Mouse (Mus musculus) layer of hippocampus, postnatal 10 days (tissue): ENCODE measurements around the gene Kri1. TPM values are rescaled to one million over a fixed set of nuclear protein-coding genes. Genes with fewer than 3 reads are reported as not detected.
"Not testable (repeated sequence)": the region's sequence is repeated elsewhere in the genome, so short reads cannot be mapped to it uniquely, and the experiment has no call there.

ENCODE experiments used
- DNase-seq, 2 experiments: peaks; one replicate each; pipeline ENCODE4 v3.0.0; 2021; ENCODE audit warnings: low spot score in 2 of 2
- long read RNA-seq: library from polyadenylated mRNA; stranded (forward); transcript quantifications from one replicate; pipeline ENCODE4 v2.0.0, GENCODE M21; 2023
- total RNA-seq, 2 experiments: library from RNA; stranded (reverse); gene quantifications; 2 replicates each; pipeline ENCODE4 v1.2.3; 2021

The Kri1 gene
- 10 to 100 TPM; 37.7 to 39.2 TPM for total RNA-seq
- long read RNA-seq, partial matches to known transcripts = 6 of 11 reads
- long read RNA-seq, other reads (novel, unspliced or antisense) = 3 of 11 reads

DNA sequence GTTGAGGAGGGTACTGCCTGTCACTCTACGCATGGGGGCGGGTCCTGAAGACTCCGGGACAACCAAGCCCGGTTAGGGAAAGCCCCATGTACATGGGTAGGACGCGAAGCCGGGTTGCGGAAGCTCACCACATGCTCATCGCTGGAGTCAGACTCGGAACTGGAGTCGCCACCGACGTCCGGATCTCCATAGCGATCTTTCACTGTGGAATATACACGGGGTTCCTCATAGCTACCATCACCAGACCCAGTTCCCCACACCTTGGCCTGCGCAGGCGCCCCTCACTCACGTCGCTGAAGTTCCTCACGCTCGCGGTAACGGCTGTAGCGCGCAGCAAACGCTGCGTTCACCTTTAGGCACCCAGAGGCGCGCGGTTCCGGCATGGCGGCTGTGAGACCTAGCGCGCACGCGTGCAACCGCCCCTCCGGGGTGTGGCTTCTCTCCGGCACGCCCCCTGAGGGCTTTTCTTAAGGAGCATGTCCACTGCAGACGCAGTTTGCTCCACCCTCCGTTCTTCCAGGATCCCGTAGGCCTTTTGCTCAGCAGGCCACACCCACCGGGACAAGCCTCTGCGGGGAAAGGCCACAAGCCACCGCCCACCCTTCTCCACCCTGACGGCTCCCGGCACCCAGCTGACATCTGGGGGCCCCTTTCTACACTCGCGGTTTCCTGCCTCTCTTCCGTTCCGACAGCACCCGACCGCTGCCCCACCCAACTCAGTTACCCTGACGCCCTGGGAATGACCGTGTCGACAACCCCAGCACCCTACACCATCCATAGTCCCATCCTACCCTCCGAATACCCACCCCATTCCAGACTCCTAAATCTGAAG lies at the start of gene Kri1:
Kri1 (minus strand) TSS at position 399 of the 832 bp plus-strand sequence.
- peak; percentile 95 to 97 for DNase-seq

DNA sequence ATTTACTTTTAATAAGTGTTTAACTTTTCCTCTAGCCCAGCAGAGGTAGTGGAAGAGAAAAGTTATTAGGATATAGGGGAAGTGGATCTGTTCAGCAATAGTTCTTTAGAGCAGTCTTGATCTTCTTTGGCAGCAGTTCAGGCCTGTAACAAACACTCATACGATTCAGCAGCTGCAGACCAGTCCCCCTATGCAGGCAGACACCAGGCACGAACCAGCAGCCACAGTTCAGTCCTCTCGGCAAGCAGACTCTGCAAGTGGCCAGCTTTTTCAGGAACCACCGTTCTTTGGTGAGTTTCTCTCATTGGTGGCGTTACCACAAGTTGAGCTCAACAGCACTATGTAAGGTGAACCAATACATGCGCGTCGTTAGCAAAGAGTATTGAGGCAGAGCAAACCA lies 48.7 kb upstream of the Kri1 start:
- DNase-seq = no peak

- DNase-seq = no peak
Measured at GRCm38 (mm10) chr9:21335391-21335790, 47.6 kb upstream of the Kri1 start.

- no peak for DNase-seq
Measured at GRCm38 (mm10) chr9:21334747-21335146, 47.0 kb upstream of the Kri1 start.

DNA sequence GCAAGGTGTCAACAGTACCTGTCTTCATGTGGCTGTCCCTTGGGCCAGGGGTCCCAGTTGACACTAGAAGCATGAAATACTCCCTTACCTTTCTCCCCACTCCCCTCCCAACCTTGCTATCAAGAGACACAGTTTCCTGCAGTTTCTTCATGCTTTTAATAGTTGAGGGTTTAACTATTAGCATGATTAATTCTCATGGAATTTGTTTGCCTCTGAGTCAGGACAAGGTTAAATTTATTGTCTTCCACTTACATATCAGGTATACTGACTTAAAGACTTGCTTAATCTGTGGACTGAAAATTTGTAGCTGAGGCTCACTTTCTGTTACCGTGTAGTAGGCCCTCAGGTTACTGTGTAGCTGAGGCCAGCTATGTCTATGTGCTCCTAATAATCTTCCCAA lies 45.8 kb upstream of the Kri1 start:
- DNase-seq = no peak

GRCm38 (mm10) chr9:21332161-21333061 lies 44.6 kb upstream of the Kri1 start:
- DNase-seq = no peak

- DNase-seq = no peak
Measured at GRCm38 (mm10) chr9:21331365-21332140, 43.8 kb upstream of the Kri1 start.

- no peak for DNase-seq
Measured at GRCm38 (mm10) chr9:21329699-21330289, 42.0 kb upstream of the Kri1 start.

- no peak for DNase-seq
Measured at GRCm38 (mm10) chr9:21329041-21329440, 41.3 kb upstream of the Kri1 start.

GRCm38 (mm10) chr9:21328041-21328440 lies 40.3 kb upstream of the Kri1 start:
- no peak for DNase-seq

GRCm38 (mm10) chr9:21327569-21327968 lies 39.8 kb upstream of the Kri1 start:
- DNase-seq = no peak

GRCm38 (mm10) chr9:21324269-21324668 lies 36.5 kb upstream of the Kri1 start:
- no peak for DNase-seq

DNA sequence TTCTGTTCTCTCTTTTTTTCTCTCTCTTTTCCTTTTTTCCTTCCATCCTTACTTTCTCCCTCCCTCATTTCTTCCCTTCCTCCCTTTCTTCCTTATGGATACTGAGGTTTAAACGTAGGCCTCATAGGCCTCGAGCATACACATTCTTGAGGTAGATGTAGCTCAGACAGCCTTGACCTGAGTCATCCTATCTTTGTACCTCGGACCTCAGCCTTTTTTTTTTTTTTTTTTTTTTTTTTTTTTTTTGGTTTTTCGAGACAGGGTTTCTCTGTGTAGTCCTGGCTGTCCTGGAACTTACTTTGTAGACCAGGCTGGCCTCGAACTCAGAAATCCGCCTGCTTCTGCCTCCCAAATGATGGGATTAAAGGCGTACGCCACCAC lies 35.1 kb upstream of the Kri1 start:
- not testable (repeated sequence) for DNase-seq

- DNase-seq = no peak
Measured at GRCm38 (mm10) chr9:21322211-21322916, 34.6 kb upstream of the Kri1 start.

DNA sequence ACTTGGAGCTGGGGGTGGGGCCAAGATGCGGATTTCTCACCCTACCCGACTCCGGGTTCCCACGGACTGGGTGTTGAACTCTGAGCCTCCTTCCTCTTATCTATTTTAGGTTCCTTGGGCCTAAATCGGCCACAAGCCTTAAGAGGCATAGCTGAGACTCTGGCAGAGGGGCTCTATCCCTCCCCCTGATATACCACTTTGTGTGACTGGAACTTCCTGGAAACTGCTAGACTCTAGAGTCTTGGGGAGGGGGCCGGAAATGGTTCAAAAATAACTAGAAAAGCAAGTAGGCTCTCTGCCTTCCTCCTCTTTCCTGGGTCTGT lies 33.7 kb upstream of the Kri1 start:
- DNase-seq = peak in 1 of 2 experiments; percentile 37

DNA sequence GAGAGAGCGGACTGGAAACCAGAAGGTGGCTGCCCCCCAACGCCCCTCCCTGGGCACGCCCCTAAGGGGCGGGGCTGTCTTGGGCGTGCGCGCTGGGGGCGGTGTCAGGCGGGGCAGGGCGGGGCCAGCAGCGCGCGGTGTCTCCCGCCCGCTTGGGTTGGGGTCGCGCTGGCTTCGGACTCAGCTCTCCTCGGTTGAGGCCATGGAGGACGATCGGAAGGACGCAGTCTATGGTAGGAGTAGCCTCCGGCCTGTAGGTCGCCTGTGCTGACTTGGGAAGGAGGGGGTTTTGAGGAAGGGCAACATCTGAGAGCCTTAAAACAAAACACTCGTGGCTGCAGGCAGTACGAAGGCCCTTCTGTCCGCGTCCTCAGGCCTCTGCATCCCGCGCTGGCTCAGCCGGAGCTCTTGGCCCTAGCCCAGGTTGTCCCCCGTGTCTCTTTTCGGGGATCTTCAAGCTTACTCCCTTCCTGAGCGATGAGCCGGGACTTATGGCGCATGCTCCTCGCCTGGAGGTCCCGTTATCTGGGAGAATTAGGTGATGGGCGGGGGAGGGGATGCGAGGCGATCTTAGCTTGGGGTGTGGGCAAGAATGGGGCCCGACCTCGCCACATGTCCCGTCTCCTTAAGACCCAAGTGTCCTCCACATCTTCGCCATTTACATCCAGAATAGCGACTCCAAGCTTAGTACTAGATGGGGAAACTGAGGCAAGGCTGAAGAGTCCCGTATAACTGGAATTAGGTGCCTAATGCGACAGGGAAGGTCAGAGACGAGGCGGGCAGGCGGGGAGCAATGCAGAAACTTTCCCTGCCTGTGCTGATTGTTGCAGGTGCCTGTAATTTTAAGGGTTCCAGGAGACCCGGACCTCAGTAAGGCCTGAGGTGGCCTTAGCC lies 33.1 kb upstream of the Kri1 start, which contains the start of gene Slc44a2:
Slc44a2 (plus strand) TSS at position 80 of the 894 bp plus-strand sequence.
- DNase-seq = peak; percentile 75 to 86

DNA sequence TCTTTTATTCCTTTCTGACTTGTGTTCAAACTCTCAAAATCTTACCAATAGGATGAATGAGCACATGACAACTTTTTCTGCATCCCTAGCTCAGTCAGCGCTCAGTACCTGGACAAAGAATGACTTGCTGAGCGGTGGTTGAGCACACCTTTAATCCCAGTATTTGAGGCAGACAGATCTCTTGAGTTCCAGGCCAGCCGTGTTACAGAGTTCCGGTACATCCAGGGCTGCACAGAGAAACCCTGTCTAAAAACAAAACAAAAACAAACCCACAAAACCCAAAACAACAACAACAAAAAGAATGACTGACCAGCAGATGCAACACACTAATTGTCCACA lies 32.5 kb upstream of the Kri1 start:
- no peak for DNase-seq

DNA sequence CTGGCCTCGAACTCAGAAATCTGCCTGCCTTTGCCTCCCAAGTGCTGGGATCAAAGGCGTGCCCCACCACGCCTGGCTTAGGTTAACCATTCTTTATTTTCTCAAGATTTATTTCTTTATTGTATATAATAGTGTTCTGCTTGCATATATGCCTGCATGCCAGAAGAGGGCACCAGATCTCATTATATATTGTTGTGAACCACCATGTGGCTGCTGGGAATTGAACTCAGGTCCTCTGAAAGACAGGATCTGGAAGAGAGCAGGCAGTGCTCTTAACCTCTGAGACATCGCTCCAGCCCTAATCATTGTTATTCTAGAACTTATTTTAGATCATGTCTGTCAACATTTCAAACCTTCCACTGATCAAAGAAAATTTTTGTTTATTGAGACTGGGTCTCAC lies 31.7 kb upstream of the Kri1 start:
- DNase-seq = no peak

DNA sequence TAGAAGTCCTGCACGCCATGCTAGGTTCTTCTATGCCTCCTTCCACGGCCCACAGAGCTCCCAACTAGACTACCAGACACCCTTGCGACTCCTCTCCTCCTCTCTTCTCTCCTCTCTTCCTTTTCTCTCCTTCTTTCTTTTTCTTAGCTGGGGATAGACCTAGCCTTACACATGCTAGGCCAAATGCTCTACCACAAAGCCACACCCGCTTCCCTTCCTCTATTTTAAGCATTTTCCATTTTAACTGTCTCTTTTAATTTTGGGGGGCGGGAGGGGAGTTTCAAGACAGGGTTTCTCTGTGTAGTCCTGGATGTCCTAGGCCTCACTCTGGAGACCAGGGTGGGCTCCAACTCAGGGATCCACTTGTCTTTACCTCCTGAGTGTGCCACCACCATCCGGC lies 31.0 kb upstream of the Kri1 start:
- DNase-seq = no peak
